Mouse (Mus musculus): Measurements from ENCODE around the gene Tcf19.
"Not testable (repeated sequence)": the region's sequence is repeated elsewhere in the genome, so short reads cannot be mapped to it uniquely, and the experiment has no call there.

The Tcf19 gene

DNA sequence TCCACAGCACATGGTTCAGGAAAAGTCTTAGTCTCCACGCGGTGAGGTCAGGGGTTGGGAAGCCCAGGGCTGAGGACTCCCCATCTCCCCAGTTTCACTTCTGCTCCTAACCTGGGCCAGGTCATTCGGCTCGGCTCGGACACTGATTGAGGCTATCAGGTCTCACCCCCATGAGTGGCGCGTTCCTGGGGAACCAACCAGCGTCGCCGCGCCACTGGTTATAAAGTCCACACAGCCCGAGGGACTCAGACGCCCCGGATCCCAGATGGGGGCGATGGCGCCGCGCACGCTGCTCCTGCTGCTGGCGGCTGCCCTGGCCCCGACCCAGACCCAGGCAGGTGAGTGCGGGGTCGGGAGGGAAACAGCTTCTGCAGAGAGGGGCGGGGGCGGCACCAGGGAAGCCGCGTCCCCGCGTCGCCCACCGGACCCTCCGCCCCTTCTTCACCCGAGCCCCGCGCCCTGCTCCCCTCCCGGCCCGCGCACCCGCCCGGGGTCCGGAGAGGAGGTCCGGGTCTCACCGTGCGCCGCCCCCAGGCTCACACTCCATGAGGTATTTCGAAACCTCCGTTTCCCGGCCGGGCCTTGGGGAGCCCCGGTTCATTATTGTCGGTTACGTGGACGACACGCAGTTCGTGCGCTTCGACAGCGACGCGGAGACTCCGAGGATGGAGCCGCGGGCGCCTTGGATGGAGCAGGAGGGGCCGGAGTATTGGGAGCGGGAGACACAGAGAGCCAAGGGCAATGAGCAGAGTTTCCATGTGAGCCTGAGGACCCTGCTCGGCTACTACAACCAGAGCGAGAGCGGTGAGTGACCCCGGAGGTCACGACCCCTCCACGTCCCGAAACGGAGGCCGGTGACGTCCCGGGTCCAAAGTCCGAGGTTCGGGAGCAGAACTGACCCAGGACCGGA lies 46.5 kb downstream of the Tcf19 start, which contains the start of gene H2-Q10:
Gene H2-Q10 (plus strand): TSS at position 248 of the 910 bp plus-strand sequence.
- DNase-seq = no peak

DNA sequence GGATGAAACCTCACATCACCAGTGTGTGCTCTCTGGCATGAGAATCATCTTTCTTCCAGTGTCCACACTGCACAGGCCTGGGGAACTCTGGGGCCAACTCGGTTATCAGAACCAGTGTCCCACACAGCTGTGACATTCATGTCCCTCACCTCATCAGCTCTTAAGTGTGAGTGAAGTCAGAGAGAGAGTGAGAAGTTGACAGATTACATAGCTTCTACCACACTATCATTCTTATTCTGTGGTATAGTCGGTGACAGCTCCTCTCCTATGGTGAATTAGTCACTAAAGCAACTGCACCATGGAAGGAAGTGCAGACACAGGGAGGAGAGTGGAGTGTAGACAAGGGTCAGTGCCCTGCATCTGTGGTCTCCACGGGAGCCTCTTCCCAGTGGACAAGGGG lies 47.7 kb downstream of the Tcf19 start:
- not testable (repeated sequence) for DNase-seq

DNA sequence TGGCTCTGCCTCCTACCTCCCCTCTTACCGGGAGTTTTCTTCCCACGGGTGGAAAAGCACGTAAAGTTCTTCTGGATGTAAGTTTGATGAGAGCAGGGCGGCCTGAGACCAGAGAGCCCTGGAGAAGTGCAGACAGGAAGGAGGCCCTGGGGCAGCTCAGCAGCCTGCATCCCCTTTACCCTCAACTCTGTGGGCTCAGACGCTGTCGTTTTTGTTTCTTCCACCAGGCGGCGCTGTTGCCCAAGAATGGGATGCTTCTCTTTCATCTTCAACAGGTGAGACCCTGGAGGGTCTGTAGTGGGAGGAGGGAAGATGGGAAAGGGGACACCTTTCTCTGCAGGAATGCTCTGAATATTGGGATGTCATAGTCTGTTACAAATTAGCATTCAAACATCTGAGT lies 51.0 kb downstream of the Tcf19 start:
- DNase-seq = peak; percentile 32

Measured in thymus, postnatal 25 days (tissue).